Mouse (Mus musculus) E14TG2a.4 (cell line): ENCODE results near the gene Ccdc194.

ENCODE experiments used
- H3K27me3 ChIP-seq: 2 replicates; pipeline ENCODE4 v1.6.1; 2014; ENCODE audit warnings: low read length, control low read depth; ENCODE audit not compliant: insufficient read depth
- H3K36me3 ChIP-seq: 2 replicates; pipeline ENCODE4 v1.6.1; 2014; ENCODE audit warnings: low read length, control low read depth; ENCODE audit not compliant: insufficient read depth
- H3K4me1 ChIP-seq: replicated peaks from 2 replicates; pipeline ENCODE4 v1.6.1; 2014; ENCODE audit warnings: low read depth, low read length, control low read depth
- H3K4me3 ChIP-seq: replicated peaks from 2 replicates; pipeline ENCODE4 v1.5.1; 2014; ENCODE audit warnings: mild to moderate bottlenecking, low read length
- H3K9me3 ChIP-seq: 2 replicates; pipeline ENCODE4 v1.6.1; 2014; ENCODE audit warnings: low read length, control low read depth
- CTCF ChIP-seq: conservative IDR thresholded peaks from 2 replicates; pipeline ENCODE4 v1.5.1; 2014; ENCODE audit warnings: low read length
- NANOG ChIP-seq: IDR thresholded peaks from 2 replicates; pipeline ENCODE4 v1.6.1; 2014; ENCODE audit warnings: borderline replicate concordance, low read length, mixed read lengths
- POU5F1 ChIP-seq: IDR thresholded peaks from 2 replicates; pipeline ENCODE4 v1.6.1; 2014; ENCODE audit warnings: low read length, borderline replicate concordance

Ccdc194 gene

DNA sequence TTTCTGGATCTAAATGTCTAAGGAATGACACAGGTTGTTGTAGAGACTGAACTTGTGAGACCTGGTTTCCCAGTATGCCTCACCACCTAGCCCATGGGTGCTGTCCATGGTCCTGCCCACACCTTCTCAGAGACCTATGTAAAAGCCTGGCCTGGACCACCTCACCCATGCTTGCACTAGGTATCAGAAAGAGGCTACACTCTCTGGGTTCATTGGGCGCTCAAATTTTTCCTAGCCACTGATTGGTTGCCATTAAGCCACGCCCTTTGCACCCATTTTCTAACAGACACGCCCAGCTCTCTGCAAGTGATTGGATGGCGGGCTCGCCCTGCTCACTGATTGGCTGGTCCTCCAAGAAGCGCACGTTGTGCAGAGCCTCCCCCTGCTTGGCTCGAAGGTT is 41.6 kb downstream of the Ccdc194 start:
- TF ChIP-seq CTCF (no peak), NANOG (no peak), POU5F1 (no peak)
- no peaks in the 10 kb centered on the region for H3K9me3 ChIP-seq
- H3K36me3 ChIP-seq = 0 out of 2 replicates have a peak, but pooled peaks cover 6% of the 10 kb centered on the region
- peaks cover 44% of the 10 kb centered on the region for H3K27me3 ChIP-seq
- peaks cover 67% of the 10 kb centered on the region for H3K4me1 ChIP-seq
- peak overlapping the region; percentile 87; the same call in 1 of the 2 replicates for H3K4me3 ChIP-seq

- Histone ChIP-seq H3K4me1 (peaks cover 61% of the 10 kb centered on the region), H3K9me3 (no peaks in the 10 kb centered on the region), H3K27me3 (peaks cover 34% of the 10 kb centered on the region), H3K4me3 (no peak overlapping the region), H3K36me3 (peaks cover 23% of the 10 kb centered on the region)
- no peak for TF ChIP-seq POU5F1
- TF ChIP-seq CTCF = no peak
- no peak for TF ChIP-seq NANOG
Measured at GRCm38 (mm10) chr8:71478943-71479342, 46.6 kb downstream of the Ccdc194 start.

DNA sequence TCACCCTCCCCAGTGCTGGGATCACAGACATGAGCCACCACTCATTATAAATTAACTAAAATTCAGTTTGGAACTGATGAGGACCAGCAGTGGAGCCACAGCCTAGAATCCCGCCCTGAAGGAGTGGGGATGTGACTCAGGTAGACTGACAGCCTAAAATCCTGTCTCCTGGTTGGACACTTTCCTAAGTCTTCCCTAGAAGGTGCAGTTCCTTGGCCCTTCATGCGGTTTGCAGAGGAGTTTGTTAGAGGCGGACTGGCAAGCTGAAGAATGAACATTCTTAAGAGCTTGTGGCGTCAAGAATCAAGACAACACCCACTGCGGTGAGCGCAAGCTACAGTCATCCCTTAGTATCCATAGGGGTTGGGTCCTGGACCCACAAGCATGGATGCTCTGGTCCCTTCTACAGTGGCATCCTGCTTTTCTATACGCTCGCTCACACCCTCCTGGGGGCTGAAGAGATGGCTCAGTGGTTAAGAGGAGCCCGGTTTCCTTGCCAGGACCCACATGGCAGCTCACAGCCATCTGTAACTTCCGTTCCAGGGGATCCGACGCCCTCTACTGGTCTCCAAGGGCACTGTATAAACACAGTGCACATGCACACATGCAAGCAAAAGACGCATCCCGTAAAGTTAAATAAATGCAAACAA is 48.2 kb downstream of the Ccdc194 start:
- Histone ChIP-seq H3K4me3 (peak overlapping the region; percentile 80), H3K27me3 (peaks cover 33% of the 10 kb centered on the region), H3K36me3 (peaks cover 33% of the 10 kb centered on the region), H3K4me1 (peaks cover 61% of the 10 kb centered on the region), H3K9me3 (no peaks in the 10 kb centered on the region)
- no peak for TF ChIP-seq NANOG
- peak; percentile 89 for TF ChIP-seq CTCF
- no peak for TF ChIP-seq POU5F1

- Histone ChIP-seq H3K9me3 (no peaks in the 10 kb centered on the region), H3K4me1 (peaks cover 61% of the 10 kb centered on the region), H3K36me3 (peaks cover 43% of the 10 kb centered on the region), H3K27me3 (peaks cover 23% of the 10 kb centered on the region), H3K4me3 (peak overlapping the region; percentile 80)
- TF ChIP-seq POU5F1 (no peak), NANOG (no peak), CTCF (no peak)
Measured at GRCm38 (mm10) chr8:71476099-71476940, 49.2 kb downstream of the Ccdc194 start.

GRCm38 (mm10) chr8:71475702-71476075 is 49.8 kb downstream of the Ccdc194 start:
- Histone ChIP-seq H3K9me3 (no peaks in the 10 kb centered on the region), H3K36me3 (peaks cover 49% of the 10 kb centered on the region), H3K4me3 (peak overlapping the region; percentile 80), H3K27me3 (peaks cover 17% of the 10 kb centered on the region), H3K4me1 (peaks cover 61% of the 10 kb centered on the region)
- TF ChIP-seq POU5F1 (no peak), CTCF (no peak), NANOG (no peak)

GRCm38 (mm10) chr8:71474785-71475701 is 50.5 kb downstream of the Ccdc194 start:
- no peak for TF ChIP-seq POU5F1
- no peak for TF ChIP-seq NANOG
- no peak for TF ChIP-seq CTCF
- H3K4me1 ChIP-seq = peaks cover 61% of the 10 kb centered on the region
- peaks cover 11% of the 10 kb centered on the region for H3K27me3 ChIP-seq
- no peaks in the 10 kb centered on the region for H3K9me3 ChIP-seq
- H3K36me3 ChIP-seq = peaks cover 56% of the 10 kb centered on the region
- H3K4me3 ChIP-seq = peak overlapping the region; percentile 80

- H3K36me3 ChIP-seq = peaks cover 59% of the 10 kb centered on the region
- TF ChIP-seq NANOG (no peak), CTCF (no peak), POU5F1 (no peak)
- peak overlapping the region; percentile 80; the same call in 1 of the 2 replicates for H3K4me3 ChIP-seq
Measured at GRCm38 (mm10) chr8:71474344-71474743, 51.2 kb downstream of the Ccdc194 start.

More at GRCm38 (mm10) chr8:71474344-71474743, 51.2 kb downstream of the Ccdc194 start:
- peaks cover 6% of the 10 kb centered on the region for H3K27me3 ChIP-seq
- H3K4me1 ChIP-seq = peaks cover 66% of the 10 kb centered on the region
- no peaks in the 10 kb centered on the region for H3K9me3 ChIP-seq
